Mouse (Mus musculus) brain, embryonic 14.5 days (tissue): ENCODE data around the gene Layn.

Experiments
- CTCF ChIP-seq: fragments of 200-500 bp; IDR thresholded peaks from 2 replicates; pipeline ENCODE4 v1.5.1; 2012; ENCODE audit warnings: inconsistent platforms, mild to moderate bottlenecking, moderate library complexity, borderline replicate concordance; ENCODE audit not compliant: insufficient read depth, insufficient read length; ENCODE audit errors: extremely low read depth
- POLR2A ChIP-seq: fragments of 200-500 bp; IDR thresholded peaks from 2 replicates; pipeline ENCODE4 v1.6.1; 2012; ENCODE audit warnings: mild to moderate bottlenecking, inconsistent platforms, borderline replicate concordance; ENCODE audit not compliant: poor library complexity, insufficient read depth, insufficient read length, severe bottlenecking; ENCODE audit errors: extremely low read depth

- no peak for TF ChIP-seq CTCF
- no peak for TF ChIP-seq POLR2A
Observed at GRCm38 (mm10) chr9:51096306-51096705, 19.4 kb upstream of the Layn start.
